Mouse (Mus musculus) stomach, postnatal 0 days (tissue): ENCODE results near the gene Cenpp.

ENCODE experiments used
- CTCF ChIP-seq: IDR thresholded peaks from 2 replicates; pipeline ENCODE4 v1.5.1; 2016; ENCODE audit warnings: antibody characterized with exemption, low read depth, mild to moderate bottlenecking, moderate library complexity
- EP300 ChIP-seq: optimal IDR thresholded peaks from 2 replicates; pipeline ENCODE3; 2016; ENCODE audit warnings: antibody characterized with exemption

DNA sequence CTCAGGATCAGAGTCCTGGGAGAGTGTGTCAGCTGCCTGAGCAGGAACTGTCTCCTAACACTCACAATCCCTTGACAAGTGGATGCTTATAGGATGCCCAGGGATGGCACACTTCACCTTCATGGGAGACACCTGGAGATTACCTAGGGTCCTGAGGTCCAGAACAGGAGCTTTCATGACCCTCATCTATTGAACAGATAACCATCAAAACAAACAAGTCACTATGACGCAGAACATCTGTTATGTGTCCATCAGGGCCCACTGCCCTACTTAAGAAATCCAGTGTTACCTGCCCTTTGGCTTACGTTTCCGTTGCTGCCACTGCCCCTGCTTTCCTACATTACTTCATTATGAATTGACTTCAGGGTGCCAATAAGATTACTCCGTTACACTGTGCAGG lies 146.8 kb downstream of the Cenpp start:
- TF ChIP-seq EP300 (no peak), CTCF (no peak)
